ENCODE assay signal across 9 mouse cellular contexts in the genomic region with DNA sequence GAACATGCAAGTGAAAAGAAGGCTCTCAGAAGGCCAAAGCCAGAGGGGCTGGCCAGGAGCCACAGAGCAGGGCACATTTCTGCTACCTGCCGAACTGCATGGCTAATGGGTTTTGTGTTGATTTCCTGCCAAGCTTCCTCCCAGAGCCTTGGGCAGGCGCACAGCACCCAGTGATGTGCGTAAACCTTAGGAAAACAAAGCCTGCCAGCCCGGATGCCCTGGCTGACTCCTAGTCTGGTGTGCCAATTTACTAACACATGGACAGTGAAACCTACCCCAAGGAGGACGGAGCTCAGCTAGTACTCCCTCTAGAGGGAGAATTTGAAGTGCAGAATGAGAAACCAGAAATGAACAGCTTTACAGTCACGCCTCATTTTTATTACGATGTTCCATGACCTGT. TPM values are rescaled to one million over a fixed set of nuclear protein-coding genes. Genes with fewer than 3 reads are reported as not detected.
DNase-seq lines count a peak whose midpoint lies in the region; ATAC-seq lines count a peak whose summit lies in the region.
"Had no signal": no experiment of that assay in that cellular context is flagged by ENCODE, and none has a peak within 500 bp of the region (broad histone marks: within the 10 kb centered on the region; RNA-seq: fewer than 3 reads in every experiment).

No protein-coding gene starts in this region.

- no peak overlapping the region for H3K4me3 ChIP-seq in heart, embryonic 16.5 days (ENCODE audit: low read length)
- no peak overlapping the region for H3K4me3 ChIP-seq in neural tube, embryonic 15.5 days (replicated peaks)
- H3K4me3 ChIP-seq in intestine, embryonic 16.5 days (ENCODE audit: low read length): no peak overlapping the region
- H3K4me3 ChIP-seq: stomach, embryonic 15.5 days had no signal

- H3K27ac ChIP-seq in heart, embryonic 16.5 days (ENCODE audit: low read length): 0 out of 2 replicates have a peak overlapping the region, but pooled peaks have one; percentile 5
- peak overlapping the region; percentile 2; the same call in 1 of the 2 replicates for H3K27ac ChIP-seq in neural tube, embryonic 15.5 days (replicated peaks)
- H3K27ac ChIP-seq in intestine, embryonic 16.5 days (ENCODE audit: low read length): no peak overlapping the region
- H3K27ac ChIP-seq: stomach, embryonic 15.5 days had no signal

- DNase-seq in heart, adult 8-10 months (ENCODE audit: low spot score): no peak
- peak; percentile 38 for DNase-seq in urinary bladder, postnatal 14 days (ENCODE audit: low spot score)
- DNase-seq in urinary bladder, postnatal 10 days (ENCODE audit: low spot score): no peak
- peak; percentile 15 for DNase-seq in gastrocnemius, adult 18-20 months (ENCODE audit: low spot score)
- DNase-seq in layer of hippocampus, adult 9-11 months: peak; percentile 24

- no peak overlapping the region for H3K4me2 ChIP-seq in heart, embryonic 16.5 days (ENCODE audit: low read depth, low read length)
- H3K4me2 ChIP-seq in neural tube, embryonic 15.5 days: no peak overlapping the region
- no peak overlapping the region for H3K4me2 ChIP-seq in intestine, embryonic 16.5 days (ENCODE audit: low read depth, low read length)
- H3K4me2 ChIP-seq: stomach, embryonic 15.5 days had no signal

- H3K27me3 ChIP-seq in heart, embryonic 16.5 days (ENCODE audit: control insufficient read depth, insufficient read depth, low read length): no peaks in the 10 kb centered on the region
- H3K27me3 ChIP-seq in neural tube, embryonic 15.5 days (replicated peaks): no peaks in the 10 kb centered on the region
- H3K27me3 ChIP-seq in intestine, embryonic 16.5 days (replicated peaks; ENCODE audit: control insufficient read depth, insufficient read depth, low read length): no peaks in the 10 kb centered on the region
- H3K27me3 ChIP-seq: stomach, embryonic 15.5 days had no signal

- no peaks in the 10 kb centered on the region for H3K4me1 ChIP-seq in heart, embryonic 16.5 days (ENCODE audit: control insufficient read depth, insufficient read depth, low read length)
- H3K4me1 ChIP-seq in neural tube, embryonic 15.5 days: peaks cover 10% of the 10 kb centered on the region
- H3K4me1 ChIP-seq in intestine, embryonic 16.5 days (ENCODE audit: control insufficient read depth, insufficient read depth, low read length): no peaks in the 10 kb centered on the region
- H3K4me1 ChIP-seq: stomach, embryonic 15.5 days had no signal

- H3K36me3 ChIP-seq in heart, embryonic 16.5 days (ENCODE audit: control insufficient read depth, insufficient read depth): peaks cover 27% of the 10 kb centered on the region
- no peaks in the 10 kb centered on the region for H3K36me3 ChIP-seq in neural tube, embryonic 15.5 days
- H3K36me3 ChIP-seq in intestine, embryonic 16.5 days (ENCODE audit: control insufficient read depth, insufficient read depth, low read length): peaks cover 8% of the 10 kb centered on the region

- H3K9me3 ChIP-seq in heart, embryonic 16.5 days (replicated peaks; ENCODE audit: control insufficient read depth, low read length): no peaks in the 10 kb centered on the region
- no peaks in the 10 kb centered on the region for H3K9me3 ChIP-seq in neural tube, embryonic 15.5 days (replicated peaks)
- H3K9me3 ChIP-seq in intestine, embryonic 16.5 days (ENCODE audit: control insufficient read depth, low read length): no peaks in the 10 kb centered on the region
- H3K9me3 ChIP-seq: stomach, embryonic 15.5 days had no signal

- no peak overlapping the region for H3K9ac ChIP-seq in heart, embryonic 16.5 days (ENCODE audit: low read length)
- H3K9ac ChIP-seq in neural tube, embryonic 15.5 days (replicated peaks): no peak overlapping the region; the same call in 1 of the 2 replicates
- no peak overlapping the region for H3K9ac ChIP-seq in intestine, embryonic 16.5 days (ENCODE audit: low read depth, low read length)
- H3K9ac ChIP-seq: stomach, embryonic 15.5 days had no signal

- ATAC-seq in heart, embryonic 16.5 days (replicated peaks; ENCODE audit: extremely low read depth, insufficient read depth, low FRiP score): no peak
- ATAC-seq in neural tube, embryonic 15.5 days (ENCODE audit: low FRiP score): peak; percentile 49; the same call in 1 of the 2 replicates
- ATAC-seq in intestine, embryonic 16.5 days: no peak

- WGBS in heart, embryonic 16.5 days: 63% methylated on average over 7 of the region's 7 CpGs
- whole genome bisulfite sequencing in neural tube, embryonic 15.5 days: 32% methylated on average over 7 of the region's 7 CpGs
- 62% methylated on average over 7 of the region's 7 CpGs for WGBS in intestine, embryonic 16.5 days

RNA-seq across cellular contexts. Expression of gene Fam114a1, which starts 50.0 kb away (rescaled TPM):
- polyA plus RNA-seq in heart, embryonic 16.5 days (2015; fragmentation: Nextera tagmentation; extraction: Ambion mirVana): 36.1 and 36.4 TPM in 2 replicates
- 10 to 100 TPM; 13.7 to 18.0 (median 15.7) TPM for total RNA-seq in heart, adult 8-10 months (2022)
- total RNA-seq in gastrocnemius, adult 18-20 months (2021): 1 to 10 TPM; 3.7 to 8.3 TPM
- polyA plus RNA-seq in neural tube, embryonic 15.5 days (2015; fragmentation: Nextera tagmentation; extraction: Ambion mirVana): 10.9 and 15.0 TPM in 2 replicates
- polyA plus RNA-seq in intestine, embryonic 16.5 days (2015; fragmentation: Nextera tagmentation; extraction: Ambion mirVana): 38.5 and 38.8 TPM in 2 replicates

RNA-seq across cellular contexts. Expression of gene Tlr6, which starts 59.9 kb away (rescaled TPM):
- 0.50 and 0.62 TPM in 2 replicates for polyA plus RNA-seq in heart, embryonic 16.5 days (2015; fragmentation: Nextera tagmentation; extraction: Ambion mirVana)
- under 1 TPM; 0.46 to 0.91 (median 0.71) TPM for total RNA-seq in heart, adult 8-10 months (2022)
- under 1 TPM; 0.50 to 0.66 TPM for total RNA-seq in gastrocnemius, adult 18-20 months (2021)
- 0.26 and 0.66 TPM in 2 replicates for polyA plus RNA-seq in neural tube, embryonic 15.5 days (2015; fragmentation: Nextera tagmentation; extraction: Ambion mirVana)
- 0.54 and 1.1 TPM in 2 replicates for polyA plus RNA-seq in intestine, embryonic 16.5 days (2015; fragmentation: Nextera tagmentation; extraction: Ambion mirVana)

Comparison
In these comparisons a context has a peak if more than half of its experiments do, and no peak if none do; other contexts are left out.
1. DNase-seq: peak in urinary bladder, postnatal 14 days (single experiment), gastrocnemius, adult 18-20 months (single experiment) and layer of hippocampus, adult 9-11 months (single experiment); none in heart, adult 8-10 months (single experiment) and urinary bladder, postnatal 10 days (single experiment).